Mouse (Mus musculus) midbrain, postnatal 0 days (tissue): Measurements from ENCODE around the gene Muc13. TPM values are rescaled to one million over a fixed set of nuclear protein-coding genes. Genes with fewer than 3 reads are reported as not detected.

Source experiments
- ATAC-seq: fragments of 200-750 bp; cut with Nextera tagmentation; 2 replicates; pipeline ENCODE4 v1.8.0; 2017; ENCODE audit warnings: moderate number of reproducible peaks, mild to moderate bottlenecking, moderate TSS enrichment, moderate library complexity; ENCODE audit not compliant: low FRiP score
- DNase-seq: peaks from one replicate; pipeline ENCODE4 v3.0.0-alpha.2; 2015; ENCODE audit warnings: low spot score
- H3K27ac ChIP-seq: fragments of 300-500 bp; sonication (generic); 2 replicates; pipeline ENCODE4 v1.5.1; 2014; ENCODE audit warnings: low read depth, mild to moderate bottlenecking, low read length, mixed read lengths
- H3K27me3 ChIP-seq: fragments of 300-500 bp; sonication (generic); 2 replicates; pipeline ENCODE4 v1.6.1; 2014; ENCODE audit warnings: low read length, control low read depth, mixed read lengths; ENCODE audit not compliant: insufficient read depth
- H3K36me3 ChIP-seq: fragments of 300-500 bp; sonication (generic); 2 replicates; pipeline ENCODE4 v1.6.1; 2014; ENCODE audit warnings: low read length, control low read depth, mixed read lengths; ENCODE audit not compliant: insufficient read depth
- H3K4me1 ChIP-seq: fragments of 300-500 bp; sonication (generic); 2 replicates; pipeline ENCODE4 v1.6.1; 2014; ENCODE audit warnings: mild to moderate bottlenecking, control low read depth, antibody characterized with exemption, low read length, mixed read lengths; ENCODE audit not compliant: insufficient read depth
- H3K4me2 ChIP-seq: fragments of 300-500 bp; sonication (generic); 2 replicates; pipeline ENCODE4 v1.6.1; 2014; ENCODE audit warnings: low read depth, mild to moderate bottlenecking, low read length, mixed read lengths; ENCODE audit not compliant: poor library complexity, severe bottlenecking
- H3K4me3 ChIP-seq: fragments of 300-500 bp; sonication (generic); 2 replicates; pipeline ENCODE4 v1.5.1; 2014; ENCODE audit warnings: low read depth, mild to moderate bottlenecking, low read length, moderate library complexity
- H3K9ac ChIP-seq: fragments of 300-500 bp; sonication (generic); replicated peaks from 2 replicates; pipeline ENCODE4 v1.6.1; 2014; ENCODE audit warnings: mild to moderate bottlenecking, low read length, moderate library complexity, mixed read lengths; ENCODE audit not compliant: poor library complexity, severe bottlenecking
- H3K9me3 ChIP-seq: fragments of 300-500 bp; sonication (generic); 2 replicates; pipeline ENCODE4 v1.6.1; 2016; ENCODE audit warnings: low read length, control low read depth
- CTCF ChIP-seq: IDR thresholded peaks from 2 replicates; pipeline ENCODE4 v1.5.1; 2016; ENCODE audit warnings: antibody characterized with exemption, mild to moderate bottlenecking
- WGBS: fragments of 180-500 bp; shearing (Covaris S2); extraction: QIAGEN DNeasy Blood & Tissue Kit; methylation state at CpG from one replicate; pipeline ENCODE4 v1.1.7; 2014; 5-methylcytosine and 5-hydroxymethylcytosine counted together
- polyA plus RNA-seq: library from polyadenylated mRNA; unstranded; fragments of >200 nt; fragmentation: Nextera tagmentation; extraction: Ambion mirVana; gene quantifications from 2 replicates; pipeline ENCODE4 v1.2.1, GENCODE M21; 2015
- total RNA-seq: library from RNA; depleted of rRNA; stranded (reverse); fragments of >200 nt; gene quantifications from 2 replicates; pipeline ENCODE4 v1.2.3, GENCODE M21; 2014

Muc13 gene
- total and polyA plus RNA-seq, 2 experiments from 2014 or later, result 0.05 TPM; not detected in 1

DNA sequence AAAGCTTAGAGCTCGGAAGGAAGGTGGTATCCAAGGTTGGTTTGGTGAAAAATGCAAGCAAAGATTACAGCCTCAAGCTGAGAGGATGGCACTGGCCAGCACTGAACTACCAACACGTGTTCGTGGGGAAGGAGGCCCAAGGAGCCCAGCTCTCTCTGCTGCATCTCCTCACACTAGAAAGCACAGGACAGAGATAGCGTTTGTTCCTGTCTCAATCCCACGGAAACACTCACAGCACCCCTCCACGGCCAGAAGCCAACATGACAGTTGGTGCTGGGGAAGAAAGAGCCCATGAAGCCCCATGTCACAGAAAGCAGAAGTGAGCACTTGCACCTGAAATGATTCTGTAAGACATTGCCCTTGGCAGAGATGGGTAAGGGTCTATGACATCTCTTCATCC lies 37.4 kb upstream of the Muc13 start:
- Histone ChIP-seq H3K4me2 (no peak overlapping the region), H3K9ac (no peak overlapping the region)
- WGBS, result 52% methylated on average over 6 of the region's 6 CpGs

GRCm38 (mm10) chr16:33759207-33759606 lies 34.6 kb upstream of the Muc13 start:
- 97% methylated on average over 7 of the region's 7 CpGs for WGBS

More for the DNA sequence above, 37.4 kb upstream of the Muc13 start:
- no peaks in the 10 kb centered on the region for H3K36me3 ChIP-seq
- DNase-seq (no peak), ATAC-seq (no peak)
- no peaks in the 10 kb centered on the region for H3K9me3 ChIP-seq
- H3K27ac ChIP-seq, result no peak overlapping the region
- TF ChIP-seq CTCF, result no peak
- no peak overlapping the region for H3K4me3 ChIP-seq
- no peaks in the 10 kb centered on the region for H3K27me3 ChIP-seq
- no peaks in the 10 kb centered on the region for H3K4me1 ChIP-seq

DNA sequence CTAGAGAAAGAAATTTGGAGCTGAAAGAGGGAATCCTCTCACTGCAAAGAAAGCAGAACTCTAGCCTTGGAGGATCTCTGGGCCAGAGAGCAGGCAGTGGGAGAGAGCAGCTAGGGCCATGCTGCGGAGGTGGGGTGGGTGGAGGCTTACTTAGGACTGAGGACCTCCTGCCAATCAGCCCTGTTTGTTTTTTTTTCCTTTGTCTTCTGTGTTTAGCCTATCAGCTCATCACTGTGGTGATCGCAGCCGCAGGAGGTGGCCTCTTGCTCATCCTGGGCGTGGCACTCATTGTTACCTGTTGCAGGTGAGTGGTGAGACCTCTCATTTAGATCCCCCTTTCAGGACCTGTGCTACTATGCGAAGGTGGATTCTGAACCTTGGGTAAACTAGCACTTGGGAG lies 33.3 kb upstream of the Muc13 start:
- ATAC-seq, result no peak
- no peak for TF ChIP-seq CTCF
- no peaks in the 10 kb centered on the region for H3K27me3 ChIP-seq

More at GRCm38 (mm10) chr16:33759207-33759606, 34.6 kb upstream of the Muc13 start:
- Histone ChIP-seq H3K27me3 (no peaks in the 10 kb centered on the region), H3K36me3 (no peaks in the 10 kb centered on the region), H3K4me2 (no peak overlapping the region), H3K4me3 (no peak overlapping the region), H3K27ac (no peak overlapping the region), H3K9me3 (no peaks in the 10 kb centered on the region), H3K9ac (no peak overlapping the region), H3K4me1 (no peaks in the 10 kb centered on the region; the same call in 1 of the 2 replicates)
- DNase-seq (no peak), ATAC-seq (no peak)
- TF ChIP-seq CTCF, result no peak

DNA sequence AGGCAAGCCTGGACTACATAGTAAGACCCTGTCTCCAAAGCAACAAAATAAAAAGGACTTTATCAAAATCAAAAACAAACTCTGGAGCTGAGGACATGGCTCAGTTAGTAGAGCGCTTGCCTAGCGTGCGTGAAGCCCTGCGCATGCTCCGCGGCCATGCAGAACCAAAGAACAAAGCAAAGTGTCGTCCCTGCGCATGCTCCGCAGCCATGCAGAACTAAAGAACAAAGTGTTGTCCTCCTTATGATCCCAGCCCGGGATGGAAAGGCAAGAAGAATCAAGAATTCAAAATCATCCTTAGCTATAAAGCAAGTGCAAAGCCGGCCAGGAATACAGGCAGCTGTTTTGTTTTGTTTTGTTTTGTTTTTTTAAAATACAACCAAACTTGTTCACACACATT lies 32.8 kb upstream of the Muc13 start:
- H3K9ac ChIP-seq, result no peak overlapping the region
- no peak overlapping the region for H3K27ac ChIP-seq
- H3K36me3 ChIP-seq, result no peaks in the 10 kb centered on the region
- H3K4me2 ChIP-seq, result no peak overlapping the region
- DNase-seq (peak; percentile 41), ATAC-seq (no peak)
- no peaks in the 10 kb centered on the region for H3K9me3 ChIP-seq
- H3K27me3 ChIP-seq, result no peaks in the 10 kb centered on the region
- H3K4me1 ChIP-seq, result no peaks in the 10 kb centered on the region; the same call in 1 of the 2 replicates
- H3K4me3 ChIP-seq, result no peak overlapping the region
- 45% methylated on average over 11 of the region's 11 CpGs for WGBS
- TF ChIP-seq CTCF, result no peak

More for the DNA sequence above, 33.3 kb upstream of the Muc13 start:
- no peak overlapping the region for H3K4me3 ChIP-seq
- no peaks in the 10 kb centered on the region; the same call in 1 of the 2 replicates for H3K4me1 ChIP-seq
- H3K27ac ChIP-seq, result no peak overlapping the region
- WGBS, result 47% methylated on average over 5 of the region's 5 CpGs
- H3K9me3 ChIP-seq, result no peaks in the 10 kb centered on the region
- H3K36me3 ChIP-seq, result no peaks in the 10 kb centered on the region
- no peak overlapping the region for H3K4me2 ChIP-seq
- H3K9ac ChIP-seq, result no peak overlapping the region
- no peak for DNase-seq

DNA sequence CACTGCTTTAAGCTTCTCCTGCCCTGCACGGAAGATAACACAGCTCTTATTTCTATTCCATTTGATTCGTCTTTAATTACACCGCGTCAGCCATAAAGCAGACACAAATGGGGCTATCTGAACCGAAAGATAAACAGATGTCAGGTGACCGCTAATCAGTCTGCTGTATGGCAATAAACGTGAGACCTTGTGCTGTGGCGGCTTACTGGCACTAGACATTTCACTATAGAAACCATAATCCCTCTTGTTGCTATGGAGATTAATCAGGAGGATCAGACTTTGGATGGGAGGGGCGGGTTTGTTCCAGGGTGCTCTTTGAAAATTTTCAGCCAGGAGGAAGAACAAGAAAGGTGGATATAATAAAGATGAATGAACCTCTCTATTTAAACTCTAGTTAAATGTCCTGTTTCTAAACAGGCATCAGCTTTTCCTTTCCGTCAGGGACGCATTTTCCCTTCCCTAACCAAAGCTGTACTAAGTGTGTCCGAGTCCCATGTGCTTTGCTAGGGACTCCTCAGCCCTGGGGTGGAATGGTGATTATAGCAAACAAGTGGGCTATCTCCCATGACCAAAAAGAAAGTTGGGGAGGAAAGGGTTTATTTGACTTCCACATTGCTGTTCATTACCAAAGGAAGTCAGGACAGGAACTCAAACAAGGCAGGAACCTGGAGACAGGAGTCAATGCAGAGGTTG lies 29.2 kb upstream of the Muc13 start:
- H3K4me1 ChIP-seq, result no peaks in the 10 kb centered on the region; the same call in 1 of the 2 replicates
- no peaks in the 10 kb centered on the region for H3K36me3 ChIP-seq
- H3K9me3 ChIP-seq, result no peaks in the 10 kb centered on the region
- peak overlapping the region; percentile 39 for H3K4me2 ChIP-seq
- 9% methylated on average over 12 of the region's 12 CpGs for WGBS
- DNase-seq, result peak; percentile 75
- peak overlapping the region; percentile 47 for H3K27ac ChIP-seq
- no peak for TF ChIP-seq CTCF
- peak; percentile 82 for ATAC-seq
- peak overlapping the region; percentile 9; the same call in 1 of the 2 replicates for H3K4me3 ChIP-seq
- H3K27me3 ChIP-seq, result no peaks in the 10 kb centered on the region
- no peak overlapping the region for H3K9ac ChIP-seq

GRCm38 (mm10) chr16:33765477-33765876 lies 28.4 kb upstream of the Muc13 start:
- H3K4me3 ChIP-seq, result no peak overlapping the region
- ATAC-seq (no peak), DNase-seq (no peak)
- no peaks in the 10 kb centered on the region for H3K9me3 ChIP-seq
- H3K9ac ChIP-seq, result no peak overlapping the region
- peak overlapping the region; percentile 43; the same call in 1 of the 2 replicates for H3K27ac ChIP-seq
- no peaks in the 10 kb centered on the region for H3K36me3 ChIP-seq
- no peaks in the 10 kb centered on the region for H3K27me3 ChIP-seq
- TF ChIP-seq CTCF, result no peak
- no peaks in the 10 kb centered on the region; the same call in 1 of the 2 replicates for H3K4me1 ChIP-seq
- no peak overlapping the region for H3K4me2 ChIP-seq
- 86% methylated on average over 2 of the region's 2 CpGs for WGBS
